Comparison of ENCODE assay signal across 9 mouse cellular contexts in the genomic region with DNA sequence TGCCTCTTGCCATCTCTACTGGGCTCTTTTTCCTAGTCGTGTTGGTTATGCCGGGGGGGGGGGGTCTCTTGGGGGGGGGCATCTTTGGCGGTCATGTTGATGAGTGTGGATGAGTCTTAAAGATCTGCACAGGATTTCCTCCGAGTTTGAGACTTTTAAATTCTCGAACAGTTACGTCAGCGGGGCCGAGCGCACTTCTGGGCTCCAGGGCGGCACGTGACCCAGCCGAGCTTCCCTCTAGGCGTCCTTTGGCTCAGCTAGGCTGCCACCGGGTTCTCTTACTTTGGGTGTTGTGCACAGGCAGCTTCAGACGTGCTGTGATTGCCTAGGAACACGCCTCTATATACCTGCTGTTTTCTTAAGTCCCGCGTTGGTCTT.
DNase-seq lines count a peak whose midpoint lies in the region; ATAC-seq lines count a peak whose summit lies in the region.
"Had no signal": no experiment of that assay in that cellular context is flagged by ENCODE, and none has a peak within 500 bp of the region (broad histone marks: within the 10 kb centered on the region; RNA-seq: fewer than 3 reads in every experiment).

No protein-coding gene starts in this region.

- H3K27me3 ChIP-seq in heart, embryonic 10.5 days (ENCODE audit: insufficient read depth, poor library complexity, severe bottlenecking) = no peaks in the 10 kb centered on the region
- no peaks in the 10 kb centered on the region for H3K27me3 ChIP-seq in kidney, embryonic 14.5 days (ENCODE audit: control insufficient read depth, insufficient read depth, low read length)

- peak; percentile 59; the same call in 1 of the 2 replicates for ATAC-seq in kidney, embryonic 14.5 days (ENCODE audit: low FRiP score, low TSS enrichment)
- ATAC-seq in frontal cortex, adult (ENCODE audit: low TSS enrichment) = no peak

- peak overlapping the region; percentile 98 for H3K27ac ChIP-seq in heart, embryonic 10.5 days
- peak overlapping the region; percentile 91 for H3K27ac ChIP-seq in kidney, embryonic 14.5 days (ENCODE audit: low read depth, low read length)

- peak overlapping the region; percentile 95 for H3K4me2 ChIP-seq in kidney, embryonic 14.5 days (replicated peaks; ENCODE audit: low read depth, low read length)

- peak; percentile 21 to 37 for DNase-seq in cerebellum, postnatal 25 days
- no peak for DNase-seq in cerebellum, adult 9-11 months
- DNase-seq in embryo, embryonic 11.5 days (ENCODE audit: low read depth, low spot score) = peak; percentile 70
- DNase-seq in heart, embryonic 10.5 days (ENCODE audit: low spot score) = peak; percentile 93
- DNase-seq in lung, postnatal 36 days = peak; percentile 94
- DNase-seq in retina, embryonic 14.5 days (ENCODE audit: low spot score) = peak; percentile 78

- peak overlapping the region; percentile 75 for H3K4me3 ChIP-seq in heart, embryonic 10.5 days
- peak overlapping the region; percentile 61 for H3K4me3 ChIP-seq in kidney, embryonic 14.5 days (ENCODE audit: low read length)

- WGBS in heart, embryonic 10.5 days = under 1% methylated on average over 18 of the region's 18 CpGs
- under 1% methylated on average over 18 of the region's 18 CpGs for WGBS in kidney, embryonic 14.5 days

- no peaks in the 10 kb centered on the region for H3K36me3 ChIP-seq in heart, embryonic 10.5 days
- H3K36me3 ChIP-seq in kidney, embryonic 14.5 days (ENCODE audit: control insufficient read depth, insufficient read depth, low read length) = no peaks in the 10 kb centered on the region
- H3K36me3 ChIP-seq: G1E had no signal

- no peaks in the 10 kb centered on the region for H3K9me3 ChIP-seq in heart, embryonic 10.5 days
- H3K9me3 ChIP-seq in kidney, embryonic 14.5 days (ENCODE audit: control insufficient read depth, low read length) = no peaks in the 10 kb centered on the region

- H3K4me1 ChIP-seq in heart, embryonic 10.5 days = peaks cover 53% of the 10 kb centered on the region
- peaks cover 9% of the 10 kb centered on the region for H3K4me1 ChIP-seq in kidney, embryonic 14.5 days (ENCODE audit: control insufficient read depth, insufficient read depth, low read length)

- peak overlapping the region; percentile 80 for H3K9ac ChIP-seq in kidney, embryonic 14.5 days (ENCODE audit: low read depth, low read length)
